Mouse (Mus musculus) mesoderm, embryonic 11.5 days (tissue): ENCODE results near the gene Olfr340.
"Not testable (repeated sequence)": the region's sequence is repeated elsewhere in the genome, so short reads cannot be mapped to it uniquely, and the experiment has no call there.

Experiments used
- DNase-seq: peaks from one replicate; pipeline ENCODE4 v3.0.0-alpha.2; 2012; ENCODE audit warnings: low read depth, low spot score

The Olfr340 gene

GRCm38 (mm10) chr2:36452287-36452686, at the start of gene Olfr340:
Gene Olfr340, plus strand, starts transcription at chr2:36452587.
- DNase-seq, result no peak

GRCm38 (mm10) chr2:36415174-36415573, 37.2 kb upstream of the Olfr340 start:
- DNase-seq, result not testable (repeated sequence)

- DNase-seq, result not testable (repeated sequence)
Measured at GRCm38 (mm10) chr2:36415591-36415990, 36.8 kb upstream of the Olfr340 start.

- no peak for DNase-seq
Measured at GRCm38 (mm10) chr2:36418647-36419046, 33.7 kb upstream of the Olfr340 start, which contains the start of gene Olfr339. Gene Olfr339, plus strand, starts transcription at chr2:36418947.

- DNase-seq, result no peak
Measured at GRCm38 (mm10) chr2:36473634-36474033, 21.2 kb downstream of the Olfr340 start.

GRCm38 (mm10) chr2:36482368-36482767, 30.0 kb downstream of the Olfr340 start, which contains the start of gene Olfr341:
Gene Olfr341, minus strand, starts transcription at chr2:36482468.
- no peak for DNase-seq
